Mouse (Mus musculus) brain, embryonic 14.5 days (tissue): Measurements from ENCODE around the gene Slc41a1.

Experiments
- CTCF ChIP-seq: fragments of 200-500 bp; IDR thresholded peaks from 2 replicates; pipeline ENCODE4 v1.5.1; 2012; ENCODE audit warnings: inconsistent platforms, mild to moderate bottlenecking, moderate library complexity, borderline replicate concordance; ENCODE audit not compliant: insufficient read depth, insufficient read length; ENCODE audit errors: extremely low read depth
- POLR2A ChIP-seq: fragments of 200-500 bp; IDR thresholded peaks from 2 replicates; pipeline ENCODE4 v1.6.1; 2012; ENCODE audit warnings: mild to moderate bottlenecking, inconsistent platforms, borderline replicate concordance; ENCODE audit not compliant: poor library complexity, insufficient read depth, insufficient read length, severe bottlenecking; ENCODE audit errors: extremely low read depth

DNA sequence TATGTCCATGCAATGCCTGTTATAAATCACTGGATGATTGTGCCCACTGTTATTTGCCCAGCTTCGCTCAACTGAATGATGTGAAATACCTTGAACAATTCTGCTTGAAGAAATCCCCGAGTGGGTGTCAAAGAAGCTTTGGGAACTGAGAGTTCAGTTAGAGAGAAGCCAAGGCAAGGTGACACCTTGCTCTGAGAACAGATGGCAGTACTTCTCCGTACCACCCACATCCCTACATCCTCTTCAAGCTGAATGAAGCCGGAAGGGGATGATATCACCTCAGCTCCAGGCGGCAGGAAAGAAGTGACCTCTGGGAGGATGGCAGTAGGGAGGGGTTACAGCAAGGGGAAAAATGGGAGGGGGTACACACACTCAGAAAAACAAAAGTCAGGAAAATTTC, 3.7 kb upstream of the Slc41a1 start:
- TF ChIP-seq CTCF (no peak), POLR2A (no peak)
